Mouse (Mus musculus) liver, embryonic 14.5 days (tissue): ENCODE data around the gene Snx18. TPM values are rescaled to one million over a fixed set of nuclear protein-coding genes. Genes with fewer than 3 reads are reported as not detected.

Experiments
- ATAC-seq: fragments of 200-750 bp; cut with Nextera tagmentation; 2 replicates; pipeline ENCODE4 v1.8.0; 2017; ENCODE audit warnings: moderate number of reproducible peaks, mild to moderate bottlenecking, moderate library complexity; ENCODE audit not compliant: insufficient read depth
- DNase-seq, 3 experiments: peaks; one replicate each; pipeline ENCODE4 v3.0.0-alpha.2; 2012 to 2013; ENCODE audit warnings: low read depth in 3 of 3, low spot score in 3 of 3
- H3K27ac ChIP-seq: fragments of 300-500 bp; sonication (generic); 2 replicates; pipeline ENCODE4 v1.5.1; 2014; ENCODE audit warnings: moderate library complexity, mild to moderate bottlenecking, control low read depth, inconsistent platforms
- H3K27me3 ChIP-seq: fragments of 300-500 bp; sonication (generic); 2 replicates; pipeline ENCODE4 v1.6.1; 2014; ENCODE audit warnings: mild to moderate bottlenecking, low read length, moderate library complexity; ENCODE audit not compliant: control insufficient read depth, insufficient read depth
- H3K36me3 ChIP-seq: fragments of 300-500 bp; sonication (generic); replicated peaks from 2 replicates; pipeline ENCODE4 v1.6.1; 2014; ENCODE audit warnings: low read depth; ENCODE audit not compliant: control insufficient read depth, insufficient read depth
- H3K4me1 ChIP-seq, 2 experiments: fragments of 200-500 bp in 1 of 2; fragments of 300-500 bp in 1 of 2; sonication (generic) in 1 of 2; replicated peaks; 2 replicates each; pipeline ENCODE4 v1.6.1; 2012 to 2014; ENCODE audit warnings: antibody characterized with exemption in 1 of 2, inconsistent platforms in 1 of 2, low read length in 1 of 2; ENCODE audit not compliant: control insufficient read depth in 2 of 2, insufficient read depth in 2 of 2
- H3K4me2 ChIP-seq: fragments of 300-500 bp; sonication (generic); 2 replicates; pipeline ENCODE4 v1.6.1; 2014; ENCODE audit warnings: low read depth, mild to moderate bottlenecking, control low read depth, moderate library complexity
- H3K4me3 ChIP-seq, 2 experiments: fragments of 200-500 bp in 1 of 2; fragments of 300-500 bp in 1 of 2; sonication (generic) in 1 of 2; 2 replicates each; pipeline ENCODE4 v1.5.1; 2012 to 2014; ENCODE audit warnings: low read depth in 2 of 2, low read length in 2 of 2, mild to moderate bottlenecking in 2 of 2, control low read depth in 1 of 2, inconsistent platforms in 1 of 2, moderate library complexity in 1 of 2; ENCODE audit not compliant: insufficient read depth in 1 of 2
- H3K9ac ChIP-seq: fragments of 300-500 bp; sonication (generic); replicated peaks from 2 replicates; pipeline ENCODE4 v1.6.1; 2014; ENCODE audit warnings: mild to moderate bottlenecking, control low read depth, moderate library complexity
- H3K9me3 ChIP-seq: fragments of 300-500 bp; sonication (generic); 2 replicates; pipeline ENCODE4 v1.6.1; 2016; ENCODE audit warnings: low read length, mixed read lengths; ENCODE audit not compliant: control insufficient read depth
- CTCF ChIP-seq: IDR thresholded peaks from 2 replicates; pipeline ENCODE4 v1.5.1; 2016; ENCODE audit warnings: antibody characterized with exemption, low read depth, control low read depth
- EP300 ChIP-seq: IDR thresholded peaks from 2 replicates; pipeline ENCODE4 v1.6.1; 2016; ENCODE audit warnings: antibody characterized with exemption, low read depth
- WGBS: fragments of 180-500 bp; shearing (Covaris S2); extraction: QIAGEN DNeasy Blood & Tissue Kit; methylation state at CpG from one replicate; pipeline ENCODE4 v1.1.7; 2014; ENCODE audit not compliant: insufficient replicate concordance; 5-methylcytosine and 5-hydroxymethylcytosine counted together
- polyA plus RNA-seq, 2 experiments: library from polyadenylated mRNA; depleted of rRNA in 1 of 2; stranded (reverse) in 1 of 2; unstranded in 1 of 2; fragments of >200 nt; fragmentation: Nextera tagmentation in 1 of 2; extraction: Ambion mirVana in 1 of 2; gene quantifications; 2 replicates each; pipeline versions ENCODE4 v1.2.1 to v1.2.3; 2012 to 2014

Snx18 gene
- polyA plus RNA-seq, 2 experiments, result 3.8 to 5.9 TPM

GRCm38 (mm10) chr13:113638914-113639313 is 20.6 kb upstream of the Snx18 start:
- no peak for ATAC-seq
- H3K4me2 ChIP-seq, result no peak overlapping the region

GRCm38 (mm10) chr13:113635799-113636222 is 17.4 kb upstream of the Snx18 start:
- no peaks in the 10 kb centered on the region for H3K4me1 ChIP-seq
- H3K27me3 ChIP-seq, result no peaks in the 10 kb centered on the region
- no peak overlapping the region for H3K9ac ChIP-seq
- DNase-seq, result no peak
- WGBS, result 33% methylated on average over 17 of the region's 17 CpGs
- no peaks in the 10 kb centered on the region for H3K9me3 ChIP-seq
- no peak for TF ChIP-seq EP300
- TF ChIP-seq CTCF, result no peak
- H3K36me3 ChIP-seq, result no peaks in the 10 kb centered on the region
- ATAC-seq, result 0 out of 2 replicates have a peak, but pooled peaks have one; percentile 31
- no peak overlapping the region for H3K4me3 ChIP-seq
- peak overlapping the region; percentile 23; the same call in 1 of the 2 replicates for H3K4me2 ChIP-seq
- H3K27ac ChIP-seq, result no peak overlapping the region

More at GRCm38 (mm10) chr13:113638914-113639313, 20.6 kb upstream of the Snx18 start:
- H3K4me1 ChIP-seq, result no peaks in the 10 kb centered on the region
- no peaks in the 10 kb centered on the region for H3K36me3 ChIP-seq
- no peak overlapping the region for H3K4me3 ChIP-seq
- no peaks in the 10 kb centered on the region for H3K27me3 ChIP-seq
- 15% methylated on average over 7 of the region's 7 CpGs for WGBS
- no peaks in the 10 kb centered on the region for H3K9me3 ChIP-seq
- TF ChIP-seq EP300, result no peak
- peak; percentile 53 for TF ChIP-seq CTCF
- no peak overlapping the region for H3K27ac ChIP-seq
- no peak for DNase-seq
- H3K9ac ChIP-seq, result no peak overlapping the region

- Histone ChIP-seq H3K27ac (no peak overlapping the region), H3K36me3 (no peaks in the 10 kb centered on the region), H3K4me1 (no peaks in the 10 kb centered on the region), H3K4me2 (no peak overlapping the region), H3K9me3 (no peaks in the 10 kb centered on the region), H3K9ac (no peak overlapping the region), H3K4me3 (no peak overlapping the region), H3K27me3 (no peaks in the 10 kb centered on the region)
- 52% methylated on average over 15 of the region's 15 CpGs for WGBS
- TF ChIP-seq CTCF (no peak), EP300 (no peak)
- no peak for DNase-seq
- no peak for ATAC-seq
These were observed 16.5 kb upstream of the Snx18 start for GRCm38 (mm10) chr13:113634732-113635481.

GRCm38 (mm10) chr13:113632506-113632905 is 14.1 kb upstream of the Snx18 start:
- no peak for TF ChIP-seq CTCF
- no peak for TF ChIP-seq EP300
- Histone ChIP-seq H3K36me3 (no peaks in the 10 kb centered on the region), H3K9me3 (no peaks in the 10 kb centered on the region), H3K27ac (no peak overlapping the region), H3K9ac (no peak overlapping the region), H3K27me3 (no peaks in the 10 kb centered on the region), H3K4me2 (no peak overlapping the region), H3K4me3 (no peak overlapping the region), H3K4me1 (no peaks in the 10 kb centered on the region)
- WGBS, result 34% methylated on average over 6 of the region's 6 CpGs
- DNase-seq (no peak), ATAC-seq (no peak)

- Histone ChIP-seq H3K9me3 (no peaks in the 10 kb centered on the region), H3K9ac (no peak overlapping the region), H3K27me3 (no peaks in the 10 kb centered on the region), H3K4me2 (no peak overlapping the region), H3K36me3 (no peaks in the 10 kb centered on the region), H3K27ac (no peak overlapping the region), H3K4me3 (no peak overlapping the region), H3K4me1 (no peaks in the 10 kb centered on the region)
- TF ChIP-seq CTCF (no peak), EP300 (no peak)
- ATAC-seq, result no peak
- 54% methylated on average over 8 of the region's 8 CpGs for whole genome bisulfite sequencing
- DNase-seq, result no peak
These were observed 9.2 kb upstream of the Snx18 start for GRCm38 (mm10) chr13:113627601-113628000.
